Mouse (Mus musculus) CH12.LX (cell line): Measurements from ENCODE around the gene Car5a. TPM values are rescaled to one million over a fixed set of nuclear protein-coding genes. Genes with fewer than 3 reads are reported as not detected.

ENCODE experiments used
- DNase-seq: peaks from one replicate; pipeline ENCODE4 v3.0.0-alpha.2; 2013; ENCODE audit errors: extremely low read depth
- H3K27ac ChIP-seq: 2 replicates; pipeline ENCODE4 v1.5.1; 2012; ENCODE audit warnings: low read depth, mild to moderate bottlenecking, control low read depth, moderate library complexity; ENCODE audit not compliant: insufficient read depth
- H3K27me3 ChIP-seq: replicated peaks from 2 replicates; pipeline ENCODE3; 2012; ENCODE audit warnings: inconsistent platforms
- H3K36me3 ChIP-seq, 2 experiments: replicated peaks in 1 of 2; 2 replicates each; pipeline versions ENCODE3 to v1.6.1; 2012; ENCODE audit warnings: inconsistent platforms in 1 of 2, low read length in 1 of 2, mild to moderate bottlenecking in 1 of 2, mixed read lengths in 1 of 2, moderate library complexity in 1 of 2; ENCODE audit not compliant: control insufficient read depth in 1 of 2, insufficient read depth in 1 of 2
- H3K4me1 ChIP-seq, 2 experiments: 2 replicates each; pipeline ENCODE4 v1.6.1; 2012; ENCODE audit warnings: inconsistent platforms in 1 of 2, moderate library complexity in 1 of 2; ENCODE audit not compliant: insufficient read depth in 2 of 2, control insufficient read depth in 1 of 2
- H3K4me2 ChIP-seq: 2 replicates; pipeline ENCODE4 v1.6.1; 2012; ENCODE audit warnings: low read depth, mild to moderate bottlenecking, control low read depth; ENCODE audit not compliant: poor library complexity, insufficient read depth, severe bottlenecking
- H3K4me3 ChIP-seq, 3 experiments: fragments of 150-350 bp in 1 of 3; sonication (generic) in 1 of 3; replicated peaks in 1 of 3; 2 replicates each; pipeline versions ENCODE3 to v1.5.1; 2011 to 2012; ENCODE audit warnings: low read depth in 2 of 3, low read length in 2 of 3, mild to moderate bottlenecking in 2 of 3, moderate library complexity in 2 of 3, control low read depth in 1 of 3, improper control_type of control experiment in 1 of 3, inconsistent platforms in 1 of 3, mixed read lengths in 1 of 3; ENCODE audit not compliant: poor library complexity in 1 of 3
- H3K79me2 ChIP-seq: replicated peaks from 2 replicates; pipeline ENCODE4 v1.6.1; 2012; ENCODE audit warnings: mild to moderate bottlenecking, moderate library complexity; ENCODE audit not compliant: control insufficient read depth, poor library complexity, insufficient read depth, severe bottlenecking; ENCODE audit errors: extremely low read depth
- H3K9ac ChIP-seq: 2 replicates; pipeline ENCODE4 v1.6.1; 2012; ENCODE audit warnings: low read depth, mild to moderate bottlenecking, control low read depth, moderate library complexity; ENCODE audit not compliant: insufficient read depth
- H3K9me3 ChIP-seq: replicated peaks from 2 replicates; pipeline ENCODE3; 2012; ENCODE audit warnings: low read length, inconsistent platforms, mixed read lengths
- BHLHE40 ChIP-seq: IDR thresholded peaks from 2 replicates; pipeline ENCODE4 v1.6.1; 2011; ENCODE audit warnings: mild to moderate bottlenecking, low read depth, low read length, improper control_type of control experiment
- CHD1 ChIP-seq: IDR thresholded peaks from 2 replicates; pipeline ENCODE4 v1.6.1; 2012; ENCODE audit warnings: low read depth, low read length, improper control_type of control experiment, inconsistent platforms
- CHD2 ChIP-seq: IDR thresholded peaks from 2 replicates; pipeline ENCODE4 v1.6.1; 2011; ENCODE audit warnings: low read length, improper control_type of control experiment
- CTCF ChIP-seq, 2 experiments: IDR thresholded peaks in 1 of 2; conservative IDR thresholded peaks in 1 of 2; 2 replicates each; pipeline ENCODE4 v1.5.1; 2011 to 2012; ENCODE audit warnings: low read depth in 2 of 2, low read length in 2 of 2, improper control_type of control experiment in 1 of 2, inconsistent platforms in 1 of 2, mild to moderate bottlenecking in 1 of 2, moderate library complexity in 1 of 2
- E2F4 ChIP-seq: IDR thresholded peaks from 2 replicates; pipeline ENCODE4 v1.6.1; 2011; ENCODE audit warnings: low read depth, low read length, improper control_type of control experiment; ENCODE audit not compliant: insufficient replicate concordance
- ELF1 ChIP-seq: IDR thresholded peaks from 2 replicates; pipeline ENCODE4 v1.6.1; 2014; ENCODE audit warnings: low read depth, mild to moderate bottlenecking, inconsistent platforms, low read length, improper control_type of control experiment
- EP300 ChIP-seq: IDR thresholded peaks from 2 replicates; pipeline ENCODE4 v1.6.1; 2011; ENCODE audit warnings: low read length, improper control_type of control experiment
- ETS1 ChIP-seq: conservative IDR thresholded peaks from 2 replicates; pipeline ENCODE4 v1.6.1; 2012; ENCODE audit warnings: low read depth, mild to moderate bottlenecking, inconsistent platforms, low read length, improper control_type of control experiment, moderate library complexity
- GABPA ChIP-seq: IDR thresholded peaks from 2 replicates; pipeline ENCODE4 v1.6.1; 2012; ENCODE audit warnings: low read depth, low read length, improper control_type of control experiment, inconsistent platforms; ENCODE audit not compliant: insufficient replicate concordance
- HCFC1 ChIP-seq: IDR thresholded peaks from 2 replicates; pipeline ENCODE4 v1.6.1; 2012; ENCODE audit warnings: low read depth, mild to moderate bottlenecking, inconsistent platforms, low read length, improper control_type of control experiment
- IRF4 ChIP-seq: IDR thresholded peaks from 2 replicates; pipeline ENCODE4 v1.6.1; 2014; ENCODE audit warnings: low read depth, mild to moderate bottlenecking, inconsistent platforms, low read length, improper control_type of control experiment
- JUN ChIP-seq: IDR thresholded peaks from 2 replicates; pipeline ENCODE4 v1.6.1; 2011; ENCODE audit warnings: low read depth, mild to moderate bottlenecking, low read length, improper control_type of control experiment, moderate library complexity; ENCODE audit not compliant: insufficient read depth
- JUND ChIP-seq: conservative IDR thresholded peaks from 2 replicates; pipeline ENCODE4 v1.6.1; 2011; ENCODE audit warnings: low read depth, low read length, improper control_type of control experiment
- KAT2A ChIP-seq: IDR thresholded peaks from 2 replicates; pipeline ENCODE4 v1.6.1; 2012; ENCODE audit warnings: low read length, improper control_type of control experiment, inconsistent platforms; ENCODE audit not compliant: insufficient replicate concordance
- MAFK ChIP-seq: IDR thresholded peaks from 2 replicates; pipeline ENCODE4 v1.6.1; 2011; ENCODE audit warnings: low read length, improper control_type of control experiment; ENCODE audit not compliant: insufficient replicate concordance
- MAX ChIP-seq: IDR thresholded peaks from 2 replicates; pipeline ENCODE4 v1.6.1; 2011; ENCODE audit warnings: low read length, improper control_type of control experiment
- MAZ ChIP-seq: IDR thresholded peaks from 2 replicates; pipeline ENCODE4 v1.6.1; 2012; ENCODE audit warnings: low read depth, mild to moderate bottlenecking, inconsistent platforms, low read length, improper control_type of control experiment, moderate library complexity
- MEF2A ChIP-seq: IDR thresholded peaks from 2 replicates; pipeline ENCODE4 v1.6.1; 2014; ENCODE audit warnings: low read depth, mild to moderate bottlenecking, inconsistent platforms, low read length, improper control_type of control experiment, borderline replicate concordance
- MXI1 ChIP-seq: IDR thresholded peaks from 2 replicates; pipeline ENCODE4 v1.6.1; 2011; ENCODE audit warnings: mild to moderate bottlenecking, low read depth, low read length, improper control_type of control experiment
- MYC ChIP-seq: IDR thresholded peaks from 2 replicates; pipeline ENCODE4 v1.6.1; 2011; ENCODE audit warnings: low read depth, mild to moderate bottlenecking, improper control_type of control experiment, low read length
- NELFE ChIP-seq: IDR thresholded peaks from 2 replicates; pipeline ENCODE4 v1.6.1; 2011; ENCODE audit warnings: low read depth, low read length, improper control_type of control experiment
- NRF1 ChIP-seq: IDR thresholded peaks from 2 replicates; pipeline ENCODE4 v1.6.1; 2014; ENCODE audit warnings: low read depth, mild to moderate bottlenecking, inconsistent platforms, low read length, improper control_type of control experiment, moderate library complexity
- PAX5 ChIP-seq: IDR thresholded peaks from 2 replicates; pipeline ENCODE4 v1.6.1; 2012; ENCODE audit warnings: low read length, inconsistent platforms, mixed read lengths
- POLR2A ChIP-seq: IDR thresholded peaks from 2 replicates; pipeline ENCODE4 v1.6.1; 2011; ENCODE audit warnings: low read depth, mild to moderate bottlenecking, improper control_type of control experiment, low read length
- POLR2AphosphoS2 ChIP-seq: IDR thresholded peaks from 2 replicates; pipeline ENCODE4 v1.6.1; 2011; ENCODE audit warnings: low read depth, low read length, improper control_type of control experiment
- RAD21 ChIP-seq: IDR thresholded peaks from 2 replicates; pipeline ENCODE4 v1.6.1; 2011; ENCODE audit warnings: low read depth, mild to moderate bottlenecking, low read length, improper control_type of control experiment, moderate library complexity
- RCOR1 ChIP-seq: conservative IDR thresholded peaks from 2 replicates; pipeline ENCODE4 v1.6.1; 2012; ENCODE audit warnings: low read depth, mild to moderate bottlenecking, inconsistent platforms, low read length, improper control_type of control experiment
- SIN3A ChIP-seq: IDR thresholded peaks from 2 replicates; pipeline ENCODE4 v1.6.1; 2012; ENCODE audit warnings: low read length, improper control_type of control experiment, inconsistent platforms
- SMC3 ChIP-seq: IDR thresholded peaks from 2 replicates; pipeline ENCODE4 v1.6.1; 2011; ENCODE audit warnings: low read depth, low read length, improper control_type of control experiment
- TBP ChIP-seq: conservative IDR thresholded peaks from 2 replicates; pipeline ENCODE4 v1.6.1; 2011; ENCODE audit warnings: low read depth, low read length, improper control_type of control experiment
- TCF12 ChIP-seq: IDR thresholded peaks from 2 replicates; pipeline ENCODE4 v1.6.1; 2014; ENCODE audit warnings: low read depth, mild to moderate bottlenecking, inconsistent platforms, low read length, improper control_type of control experiment
- UBTF ChIP-seq: IDR thresholded peaks from 2 replicates; pipeline ENCODE4 v1.6.1; 2012; ENCODE audit warnings: low read depth, mild to moderate bottlenecking, inconsistent platforms, low read length, improper control_type of control experiment, moderate library complexity
- USF1 ChIP-seq: IDR thresholded peaks from 2 replicates; pipeline ENCODE4 v1.6.1; 2014; ENCODE audit warnings: low read depth, mild to moderate bottlenecking, inconsistent platforms, low read length, improper control_type of control experiment
- USF2 ChIP-seq: conservative IDR thresholded peaks from 2 replicates; pipeline ENCODE4 v1.6.1; 2011; ENCODE audit warnings: low read depth, low read length, improper control_type of control experiment
- ZC3H11A ChIP-seq: IDR thresholded peaks from 2 replicates; pipeline ENCODE4 v1.6.1; 2012; ENCODE audit warnings: low read depth, mild to moderate bottlenecking, inconsistent platforms, low read length, improper control_type of control experiment
- ZKSCAN1 ChIP-seq: IDR thresholded peaks from 2 replicates; pipeline ENCODE4 v1.6.1; 2012; ENCODE audit warnings: low read depth, inconsistent platforms, low read length, improper control_type of control experiment, borderline replicate concordance
- ZMIZ1 ChIP-seq: IDR thresholded peaks from 2 replicates; pipeline ENCODE4 v1.6.1; 2012; ENCODE audit warnings: low read depth, mild to moderate bottlenecking, inconsistent platforms, low read length, improper control_type of control experiment
- ZNF384 ChIP-seq: IDR thresholded peaks from 2 replicates; pipeline ENCODE4 v1.6.1; 2012; ENCODE audit warnings: low read depth, low read length, improper control_type of control experiment, inconsistent platforms
- dilution Hi-C: fragments of 300-500 bp; cut with MboI; formaldehyde crosslinking; loops from 2 replicates; pipeline ENCODE4 v1.14.3; 2020; ENCODE audit warnings: low sequenced_read_pairs; ENCODE audit not compliant: extremely low pct_unique_long_range_greater_than_20kb, extremely low pct_ligation_motif_present
- in situ Hi-C: fragments of 300-500 bp; cut with MboI; formaldehyde crosslinking; loops from 3 replicates; pipeline ENCODE4 v1.14.3; 2019; ENCODE audit warnings: low sequenced_read_pairs, low pct_ligation_motif_present, low pct_unique_long_range_greater_than_20kb, mixed read lengths
- polyA plus RNA-seq: library from polyadenylated mRNA; unstranded; fragments of >175 nt; gene quantifications from 2 replicates; pipeline ENCODE4 v1.2.1, GENCODE M21; 2012; ENCODE audit warnings: low read depth; ENCODE audit not compliant: insufficient read length
- total RNA-seq, 2 experiments: library from RNA; depleted of rRNA; stranded (reverse); fragments of 300-350 nt in 1 of 2; fragments of >200 nt in 1 of 2; gene quantifications; 2 replicates each; pipeline ENCODE4 v1.2.3; 2012 to 2014

Car5a gene
- total and polyA plus RNA-seq, 3 experiments, result 1.6 to 9.7 TPM; not detected in 1

GRCm38 (mm10) chr8:121927316-121927715 is 17.4 kb downstream of the Car5a start:
- Histone ChIP-seq H3K27me3 (no peaks in the 10 kb centered on the region), H3K4me1 (peaks cover 8 to 35% of the 10 kb centered on the region in 2 experiments), H3K79me2 (no peaks in the 10 kb centered on the region), H3K4me3 (peak overlapping the region in 1 of 3 experiments; percentile 31), H3K9me3 (peaks cover 3% of the 10 kb centered on the region), H3K9ac (peak overlapping the region; percentile 68), H3K36me3 (no peaks in the 10 kb centered on the region), H3K27ac (peak overlapping the region; percentile 82), H3K4me2 (peak overlapping the region; percentile 80)
- TF ChIP-seq CHD1 (no peak), MYC (peak; percentile 97), MAZ (no peak), ZMIZ1 (no peak), E2F4 (no peak), ELF1 (peak; percentile 62), NRF1 (no peak), SMC3 (peak; percentile 73), IRF4 (no peak), MAX (peak; percentile 78), RAD21 (peak; percentile 55), JUN (no peak), POLR2A (peak; percentile 27; the same call in 1 of the 2 replicates), HCFC1 (no peak), POLR2AphosphoS2 (no peak), USF1 (peak; percentile 23; the same call in 1 of the 2 replicates), KAT2A (no peak), TBP (no peak), CTCF (conservative IDR thresholded peaks at IDR 0.05 in 1 of 2, IDR thresholded peaks at IDR 0.05 in 1 of 2; ENCODE audit: low read depth in 2 of 2, low read length in 2 of 2) (peak; percentile 36 to 84; a peak in 3 of 4 replicates), SIN3A (no peak), RCOR1 (no peak), JUND (no peak), ZC3H11A (no peak), ZKSCAN1 (no peak), CHD2 (no peak), TCF12 (no peak), EP300 (no peak), ZNF384 (no peak), BHLHE40 (no peak), ETS1 (no peak), MAFK (no peak), MXI1 (0 out of 2 replicates have a peak, but pooled peaks have one; percentile 59), PAX5 (no peak), MEF2A (no peak), USF2 (no peak), NELFE (no peak), UBTF (no peak), GABPA (no peak)
- in situ Hi-C loops, result loop anchor here (10.0 kb wide), 1 partner anchor 53 kb away; no protein-coding TSS in a partner anchor
- DNase-seq, result peak; percentile 86
- dilution Hi-C loops, result no loop called here
